Mouse (Mus musculus) heart, embryonic 10.5 days (tissue): ENCODE measurements around the gene Spcs2. TPM values are rescaled to one million over a fixed set of nuclear protein-coding genes. Genes with fewer than 3 reads are reported as not detected.
"Not testable (repeated sequence)": the region's sequence is repeated elsewhere in the genome, so short reads cannot be mapped to it uniquely, and the experiment has no call there.

ENCODE experiments used
- DNase-seq: peaks from one replicate; pipeline ENCODE4 v3.0.0-alpha.2; 2017; ENCODE audit warnings: low spot score
- H3K27ac ChIP-seq: fragments of 300-500 bp; sonication (generic); 2 replicates; pipeline ENCODE4 v1.5.1; 2016; ENCODE audit warnings: mild to moderate bottlenecking
- H3K27me3 ChIP-seq: fragments of 300-500 bp; sonication (generic); 2 replicates; pipeline ENCODE4 v1.6.1; 2016; ENCODE audit warnings: mild to moderate bottlenecking; ENCODE audit not compliant: poor library complexity, insufficient read depth, severe bottlenecking
- H3K36me3 ChIP-seq: fragments of 300-500 bp; sonication (generic); 2 replicates; pipeline ENCODE4 v1.6.1; 2016; ENCODE audit warnings: mild to moderate bottlenecking, moderate library complexity
- H3K4me1 ChIP-seq: fragments of 300-500 bp; sonication (generic); 2 replicates; pipeline ENCODE4 v1.6.1; 2016; ENCODE audit warnings: mild to moderate bottlenecking
- H3K4me3 ChIP-seq: fragments of 300-500 bp; sonication (generic); 2 replicates; pipeline ENCODE4 v1.5.1; 2016; ENCODE audit warnings: mild to moderate bottlenecking, moderate library complexity
- H3K9me3 ChIP-seq: fragments of 300-500 bp; sonication (generic); 2 replicates; pipeline ENCODE4 v1.6.1; 2016; ENCODE audit warnings: mild to moderate bottlenecking, moderate library complexity
- WGBS: fragments of 180-500 bp; shearing (Covaris S2); methylation state at CpG from one replicate; pipeline ENCODE4 v1.1.7; 2016; 5-methylcytosine and 5-hydroxymethylcytosine counted together
- polyA plus RNA-seq: library from polyadenylated mRNA; unstranded; fragments of >200 nt; fragmentation: Nextera tagmentation; extraction: Ambion mirVana; gene quantifications from 2 replicates; pipeline ENCODE4 v1.2.1, GENCODE M21; 2016

The Spcs2 gene
- polyA plus RNA-seq, 1 experiment from 2014 or later = 302 TPM

DNA sequence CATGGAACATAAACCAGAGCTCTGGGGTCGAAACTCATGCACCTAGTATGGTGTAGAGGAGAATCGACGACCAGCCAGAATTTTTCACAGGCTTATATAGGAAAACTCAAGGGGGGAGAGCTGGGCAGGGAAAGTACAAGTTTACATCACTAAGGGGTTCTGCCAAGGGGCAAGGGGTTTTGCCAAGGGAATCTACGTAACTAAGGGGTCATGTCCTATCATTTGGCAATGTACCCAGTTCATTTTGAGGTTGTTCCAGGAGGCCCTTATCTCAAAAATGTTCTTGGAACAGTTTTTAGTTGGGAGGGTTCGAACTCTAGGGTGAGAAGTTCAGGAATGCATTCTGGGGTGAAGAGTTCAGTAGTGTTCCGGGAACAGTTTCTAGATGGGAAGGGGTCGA lies 56.2 kb downstream of the Spcs2 start:
- H3K36me3 ChIP-seq, DNase-seq, H3K9me3 ChIP-seq, H3K27ac ChIP-seq, H3K4me3 ChIP-seq, H3K4me1 ChIP-seq, H3K27me3 ChIP-seq: not testable (repeated sequence)
- WGBS = 58% methylated on average over 7 of the region's 7 CpGs

- DNase-seq = no peak
Observed at GRCm38 (mm10) chr7:99805340-99805739, 57.9 kb downstream of the Spcs2 start.

DNA sequence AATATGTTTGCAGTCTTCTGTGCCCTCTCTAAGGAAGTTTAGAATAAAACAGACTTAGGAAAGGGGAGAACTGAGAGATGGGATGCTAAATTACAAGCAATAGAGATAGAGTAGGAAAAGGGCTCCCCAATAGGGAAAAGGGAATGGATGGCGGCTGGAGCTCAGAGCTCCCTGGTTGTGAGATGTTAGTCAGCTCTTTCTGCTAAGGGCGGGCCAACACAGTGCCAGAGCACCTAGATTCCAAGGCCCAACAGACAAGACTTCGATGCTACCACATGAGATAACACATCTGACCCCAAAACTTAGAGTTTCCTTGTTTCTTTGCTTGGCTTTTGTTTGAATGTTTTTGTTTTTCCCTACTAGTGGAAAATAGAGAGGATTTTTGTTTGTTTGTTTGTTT lies 59.2 kb downstream of the Spcs2 start:
- H3K36me3 ChIP-seq, H3K9me3 ChIP-seq, H3K4me3 ChIP-seq, H3K4me1 ChIP-seq, DNase-seq, H3K27ac ChIP-seq, H3K27me3 ChIP-seq: not testable (repeated sequence)
- WGBS = 63% methylated on average over 3 of the region's 3 CpGs

More at GRCm38 (mm10) chr7:99805340-99805739, 57.9 kb downstream of the Spcs2 start:
- H3K27me3 ChIP-seq = no peaks in the 10 kb centered on the region
- H3K27ac ChIP-seq = no peak overlapping the region
- H3K4me3 ChIP-seq = no peak overlapping the region
- no peaks in the 10 kb centered on the region for H3K36me3 ChIP-seq
- 78% methylated on average over 1 of the region's 1 CpGs for WGBS
- no peaks in the 10 kb centered on the region for H3K4me1 ChIP-seq
- no peaks in the 10 kb centered on the region for H3K9me3 ChIP-seq

DNA sequence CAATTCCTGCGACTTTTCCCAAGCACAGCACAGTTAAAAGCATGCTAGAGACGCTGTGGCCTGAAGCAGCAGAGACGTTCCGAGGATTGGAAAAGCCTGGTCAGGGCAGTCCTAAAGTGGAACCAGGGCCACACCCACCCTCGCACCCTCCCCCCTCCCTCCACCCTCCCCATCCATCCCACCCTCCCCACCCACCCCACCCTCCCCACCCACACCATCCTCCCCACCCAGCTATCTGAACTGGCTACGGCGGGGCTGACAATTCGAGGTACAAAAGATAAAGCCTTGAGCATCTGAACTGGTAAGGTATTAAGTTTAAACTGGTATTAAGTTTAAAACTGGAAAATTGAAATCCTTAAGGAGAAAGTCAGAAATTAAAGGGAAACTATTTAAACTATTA lies 59.7 kb downstream of the Spcs2 start:
- WGBS = 52% methylated on average over 8 of the region's 8 CpGs
- H3K27ac ChIP-seq = no peak overlapping the region
- no peak for DNase-seq

DNA sequence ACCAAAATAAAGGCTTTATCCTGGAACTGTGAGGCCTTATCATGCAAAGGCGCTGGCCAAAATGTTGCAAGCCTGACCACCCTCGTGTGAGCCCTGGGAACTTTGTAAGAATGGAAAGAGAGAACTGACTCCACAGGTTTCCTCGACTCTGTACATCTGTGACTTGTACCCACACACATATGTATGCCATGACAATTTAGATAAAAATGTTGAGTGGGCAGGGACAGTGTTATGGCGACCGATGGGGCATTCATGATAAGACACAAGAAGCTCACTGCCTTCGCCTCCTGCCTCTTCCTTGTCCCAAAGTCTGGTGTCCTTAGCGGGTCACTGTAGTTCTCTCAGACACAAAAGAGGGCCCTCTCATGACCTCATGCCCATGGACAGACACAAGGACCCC lies 64.1 kb downstream of the Spcs2 start:
- Histone ChIP-seq H3K36me3 (no peaks in the 10 kb centered on the region), H3K4me1 (peaks cover 9% of the 10 kb centered on the region), H3K4me3 (no peak overlapping the region), H3K9me3 (no peaks in the 10 kb centered on the region), H3K27ac (no peak overlapping the region), H3K27me3 (peaks cover 37% of the 10 kb centered on the region)
- DNase-seq = no peak
- WGBS = 62% methylated on average over 7 of the region's 7 CpGs

More for the DNA sequence above, 59.7 kb downstream of the Spcs2 start:
- Histone ChIP-seq H3K27me3 (peaks cover 4% of the 10 kb centered on the region; the same call in 1 of the 2 replicates), H3K4me1 (no peaks in the 10 kb centered on the region), H3K36me3 (no peaks in the 10 kb centered on the region), H3K9me3 (no peaks in the 10 kb centered on the region), H3K4me3 (no peak overlapping the region)

DNA sequence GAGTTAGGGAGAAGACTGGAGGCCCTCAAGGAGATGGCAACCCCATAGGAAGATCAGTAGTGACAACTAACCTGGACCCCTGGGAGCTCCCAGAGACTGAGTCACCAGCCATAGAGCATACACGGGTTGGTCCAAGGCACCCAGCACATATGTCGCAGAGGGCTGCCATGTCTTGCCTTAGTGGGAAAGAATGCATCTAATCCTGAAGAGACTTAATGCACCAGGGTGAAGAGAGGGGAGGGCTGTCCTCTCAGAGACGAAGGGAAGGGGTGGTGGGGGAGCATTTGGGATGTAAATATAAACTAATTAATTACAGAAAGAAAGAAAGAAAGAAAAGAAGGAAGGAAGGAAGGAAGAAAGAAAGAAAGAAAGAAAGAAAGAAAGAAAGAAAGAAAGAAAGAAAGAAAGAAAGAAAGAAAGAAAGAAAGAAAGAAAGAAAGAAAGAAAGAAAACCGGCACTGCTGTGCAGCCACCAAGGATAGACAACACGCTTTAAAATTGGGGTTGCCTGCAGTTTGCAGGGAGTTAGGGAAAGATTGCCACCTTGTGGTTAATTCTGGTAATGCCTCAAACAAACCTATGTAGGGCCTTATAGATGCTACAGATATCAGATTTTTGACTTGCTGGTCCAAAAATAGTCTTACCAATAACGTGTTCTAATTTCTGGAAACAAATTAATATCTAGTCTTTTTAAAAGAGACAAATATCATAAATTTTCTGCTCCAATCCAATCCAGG lies 65.2 kb downstream of the Spcs2 start:
- H3K9me3 ChIP-seq = no peaks in the 10 kb centered on the region
- H3K27ac ChIP-seq = no peak overlapping the region
- DNase-seq = no peak
- WGBS = 32% methylated on average over 6 of the region's 6 CpGs
- H3K27me3 ChIP-seq = peaks cover 39% of the 10 kb centered on the region
- no peak overlapping the region for H3K4me3 ChIP-seq
- peaks cover 9% of the 10 kb centered on the region for H3K4me1 ChIP-seq
- no peaks in the 10 kb centered on the region for H3K36me3 ChIP-seq

DNA sequence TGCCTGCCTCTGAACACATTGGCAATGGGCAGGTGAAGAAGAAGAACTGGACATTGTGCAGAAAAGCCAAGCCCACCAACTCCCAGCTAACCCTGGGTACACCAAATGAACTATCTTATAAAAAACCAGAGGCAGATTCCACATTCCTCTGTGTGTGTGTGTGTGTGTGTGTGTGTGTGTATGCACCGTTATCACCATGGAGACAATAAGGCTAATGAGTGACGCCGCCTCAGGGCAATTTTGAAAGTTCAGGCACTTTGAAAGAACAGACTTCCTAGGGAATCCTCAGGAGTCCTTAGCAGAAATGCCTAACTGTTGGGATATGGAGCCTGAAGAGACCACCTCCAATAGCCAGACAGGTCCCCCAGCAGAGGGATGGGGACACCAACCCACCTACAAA lies 66.0 kb downstream of the Spcs2 start:
- Histone ChIP-seq H3K36me3 (no peaks in the 10 kb centered on the region), H3K27me3 (peaks cover 39% of the 10 kb centered on the region), H3K4me1 (peaks cover 9% of the 10 kb centered on the region), H3K9me3 (no peaks in the 10 kb centered on the region), H3K4me3 (no peak overlapping the region), H3K27ac (no peak overlapping the region)
- DNase-seq = no peak
- 83% methylated on average over 3 of the region's 3 CpGs for whole genome bisulfite sequencing

DNA sequence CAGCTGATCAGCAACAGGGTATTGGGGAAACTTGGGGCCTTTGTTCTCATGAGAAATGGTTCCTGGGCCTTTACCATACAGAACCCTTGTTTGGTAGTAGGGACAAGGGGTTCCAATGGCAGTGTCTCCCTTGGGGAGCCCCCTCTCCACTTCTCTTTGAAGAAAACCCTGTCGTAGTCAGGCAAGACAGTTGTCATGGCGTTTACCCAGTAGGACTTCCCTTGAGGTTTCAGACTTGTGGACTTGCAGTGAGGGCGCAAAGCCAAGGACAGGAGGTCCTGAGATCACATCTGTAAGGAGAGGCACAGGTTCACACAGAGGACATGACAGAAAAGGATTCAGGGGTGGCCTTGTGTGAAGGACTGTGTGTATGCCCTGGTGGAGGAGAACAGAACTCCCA lies 66.8 kb downstream of the Spcs2 start:
- H3K27me3 ChIP-seq = peaks cover 39% of the 10 kb centered on the region
- H3K27ac ChIP-seq = no peak overlapping the region
- 69% methylated on average over 3 of the region's 3 CpGs for WGBS
- no peak overlapping the region for H3K4me3 ChIP-seq
- peaks cover 9% of the 10 kb centered on the region for H3K4me1 ChIP-seq
- no peaks in the 10 kb centered on the region; the same call in 1 of the 2 replicates for H3K9me3 ChIP-seq
- no peak for DNase-seq
- no peaks in the 10 kb centered on the region for H3K36me3 ChIP-seq

GRCm38 (mm10) chr7:99795192-99795981 lies 67.9 kb downstream of the Spcs2 start:
- peaks cover 39% of the 10 kb centered on the region for H3K27me3 ChIP-seq
- H3K4me1 ChIP-seq = peaks cover 9% of the 10 kb centered on the region
- no peak for DNase-seq
- H3K36me3 ChIP-seq = no peaks in the 10 kb centered on the region
- WGBS = 10% methylated on average over 17 of the region's 17 CpGs
- H3K9me3 ChIP-seq = no peaks in the 10 kb centered on the region; the same call in 1 of the 2 replicates
- no peak overlapping the region for H3K27ac ChIP-seq
- peak overlapping the region; percentile 29; the same call in 1 of the 2 replicates for H3K4me3 ChIP-seq

GRCm38 (mm10) chr7:99794096-99794495 lies 69.2 kb downstream of the Spcs2 start:
- no peaks in the 10 kb centered on the region for H3K36me3 ChIP-seq
- H3K4me3 ChIP-seq = no peak overlapping the region
- H3K27ac ChIP-seq = no peak overlapping the region
- H3K27me3 ChIP-seq = peaks cover 39% of the 10 kb centered on the region
- WGBS = 59% methylated on average over 2 of the region's 2 CpGs
- H3K4me1 ChIP-seq = peaks cover 9% of the 10 kb centered on the region
- no peaks in the 10 kb centered on the region; the same call in 1 of the 2 replicates for H3K9me3 ChIP-seq
- DNase-seq = no peak

GRCm38 (mm10) chr7:99790816-99791215 lies 72.4 kb downstream of the Spcs2 start:
- Histone ChIP-seq H3K27me3 (peaks cover 15% of the 10 kb centered on the region), H3K27ac (no peak overlapping the region), H3K4me1 (peaks cover 8% of the 10 kb centered on the region), H3K9me3 (no peaks in the 10 kb centered on the region; the same call in 1 of the 2 replicates), H3K36me3 (no peaks in the 10 kb centered on the region), H3K4me3 (no peak overlapping the region)
- DNase-seq = no peak
- WGBS = 80% methylated on average over 10 of the region's 10 CpGs

GRCm38 (mm10) chr7:99788563-99788962 lies 74.7 kb downstream of the Spcs2 start:
- no peak for DNase-seq
- Histone ChIP-seq H3K36me3 (no peaks in the 10 kb centered on the region), H3K9me3 (no peaks in the 10 kb centered on the region; the same call in 1 of the 2 replicates), H3K27me3 (no peaks in the 10 kb centered on the region), H3K27ac (no peak overlapping the region), H3K4me3 (no peak overlapping the region), H3K4me1 (no peaks in the 10 kb centered on the region; the same call in 1 of the 2 replicates)
- 48% methylated on average over 5 of the region's 5 CpGs for WGBS

DNA sequence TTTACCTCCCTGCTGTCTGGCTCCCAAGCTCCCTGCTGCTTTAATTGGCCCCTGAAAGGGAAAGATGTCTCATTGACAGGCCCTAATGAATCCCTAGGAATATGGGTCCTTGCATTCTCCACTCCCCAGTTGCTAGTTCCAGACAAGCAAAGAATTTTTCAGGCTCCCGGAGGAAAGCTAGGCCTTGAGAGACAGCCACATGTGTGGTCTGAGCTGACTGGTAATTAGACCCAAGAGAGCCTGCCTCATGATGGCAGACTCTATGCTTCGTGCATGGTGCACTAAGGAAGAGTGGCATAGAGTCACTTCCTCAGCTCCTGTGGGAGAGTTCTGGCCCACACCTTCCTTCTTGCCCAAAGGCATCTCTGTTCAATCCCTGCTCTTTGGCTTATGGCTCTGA lies 75.3 kb downstream of the Spcs2 start:
- H3K36me3 ChIP-seq = no peaks in the 10 kb centered on the region
- no peak overlapping the region for H3K27ac ChIP-seq
- WGBS = 54% methylated on average over 2 of the region's 2 CpGs
- no peaks in the 10 kb centered on the region; the same call in 1 of the 2 replicates for H3K4me1 ChIP-seq
- no peaks in the 10 kb centered on the region; the same call in 1 of the 2 replicates for H3K9me3 ChIP-seq
- H3K4me3 ChIP-seq = no peak overlapping the region
- no peak for DNase-seq
- H3K27me3 ChIP-seq = no peaks in the 10 kb centered on the region
